Mouse (Mus musculus) liver, postnatal 0 days (tissue): ENCODE measurements around the gene Slc22a16.

Experiments
- CTCF ChIP-seq: sonication (generic); IDR thresholded peaks from 2 replicates; pipeline ENCODE4 v1.5.1; 2016; ENCODE audit warnings: antibody characterized with exemption, low read depth
- EP300 ChIP-seq: IDR thresholded peaks from 2 replicates; pipeline ENCODE4 v1.6.1; 2016; ENCODE audit warnings: antibody characterized with exemption, low read depth, mild to moderate bottlenecking

- TF ChIP-seq CTCF (no peak), EP300 (no peak)
Observed at GRCm38 (mm10) chr10:40604706-40605394, 34.7 kb downstream of the Slc22a16 start.
